Mouse (Mus musculus): ENCODE measurements at regions not wholly inside any gene's neighbourhood (a gene's known extent, or its start where the extent isn't known, plus 50 kb on each side); places are given as distances from the start of the nearest gene placed in this dataset.

- TF ChIP-seq CTCF (conservative IDR thresholded peaks at IDR 0.05; ENCODE audit: insufficient read depth, insufficient read length, low read depth, low read length) (no peak), POLR2A (IDR thresholded peaks at IDR 0.05; ENCODE audit: low read depth, low read length) (no peak)
These were observed 306.0 kb upstream of the Kazn start for GRCm38 (mm10) chr4:142545187-142545586.
